Mouse (Mus musculus) MEL (cell line): ENCODE data around the gene Nop10. TPM values are rescaled to one million over a fixed set of nuclear protein-coding genes. Genes with fewer than 3 reads are reported as not detected.

ENCODE experiments used
- DNase-seq: peaks from one replicate; pipeline ENCODE4 v3.0.0; 2011; ENCODE audit warnings: low read depth, low spot score
- H3K27ac ChIP-seq: 2 replicates; pipeline ENCODE4 v1.5.1; 2012; ENCODE audit warnings: low read depth, mild to moderate bottlenecking, control low read depth, low read length, moderate library complexity; ENCODE audit not compliant: control insufficient read depth
- H3K27me3 ChIP-seq, 2 experiments: fragments of 150-350 bp in 1 of 2; sonication (generic) in 1 of 2; 2 replicates each; pipeline ENCODE4 v1.6.1; 2012; ENCODE audit warnings: low read length in 2 of 2, mild to moderate bottlenecking in 2 of 2, improper control_type of control experiment in 1 of 2, moderate library complexity in 1 of 2; ENCODE audit not compliant: insufficient read depth in 2 of 2, control insufficient read depth in 1 of 2
- H3K36me3 ChIP-seq, 2 experiments: 2 replicates each; pipeline ENCODE4 v1.6.1; 2012 to 2014; ENCODE audit warnings: low read length in 2 of 2, improper control_type of control experiment in 1 of 2, inconsistent platforms in 1 of 2, mild to moderate bottlenecking in 1 of 2; ENCODE audit not compliant: insufficient read depth in 2 of 2, control insufficient read depth in 1 of 2
- H3K4me1 ChIP-seq, 2 experiments: fragments of 150-350 bp in 1 of 2; sonication (generic) in 1 of 2; 2 replicates each; pipeline ENCODE4 v1.6.1; 2012; ENCODE audit warnings: low read length in 2 of 2, improper control_type of control experiment in 1 of 2, mild to moderate bottlenecking in 1 of 2; ENCODE audit not compliant: insufficient read depth in 2 of 2, control insufficient read depth in 1 of 2
- H3K4me3 ChIP-seq, 2 experiments: fragments of 150-350 bp in 1 of 2; sonication (generic) in 1 of 2; 2 replicates each; pipeline ENCODE4 v1.5.1; 2012; ENCODE audit warnings: low read depth in 2 of 2, low read length in 2 of 2, mild to moderate bottlenecking in 2 of 2, moderate library complexity in 2 of 2, control low read depth in 1 of 2, improper control_type of control experiment in 1 of 2; ENCODE audit not compliant: control insufficient read depth in 1 of 2, insufficient read depth in 1 of 2
- H3K79me2 ChIP-seq: 2 replicates; pipeline ENCODE4 v1.6.1; 2012; ENCODE audit warnings: mild to moderate bottlenecking, low read length, moderate library complexity; ENCODE audit not compliant: control insufficient read depth, poor library complexity, insufficient read depth
- H3K9ac ChIP-seq: 2 replicates; pipeline ENCODE4 v1.6.1; 2012; ENCODE audit warnings: low read depth, mild to moderate bottlenecking, control low read depth, low read length, moderate library complexity; ENCODE audit not compliant: control insufficient read depth, poor library complexity, severe bottlenecking
- H3K9me3 ChIP-seq: fragments of 150-350 bp; sonication (generic); replicated peaks from 2 replicates; pipeline ENCODE4 v1.6.1; 2012; ENCODE audit warnings: mild to moderate bottlenecking, low read length, improper control_type of control experiment, moderate library complexity; ENCODE audit not compliant: insufficient read depth
- BHLHE40 ChIP-seq: IDR thresholded peaks from 2 replicates; pipeline ENCODE4 v1.6.1; 2012; ENCODE audit warnings: low read depth, mild to moderate bottlenecking, inconsistent platforms, low read length, improper control_type of control experiment, borderline replicate concordance
- CHD1 ChIP-seq: IDR thresholded peaks from 2 replicates; pipeline ENCODE4 v1.6.1; 2012; ENCODE audit warnings: low read depth, mild to moderate bottlenecking, inconsistent platforms, low read length, improper control_type of control experiment
- ELF1 ChIP-seq: IDR thresholded peaks from 2 replicates; pipeline ENCODE4 v1.6.1; 2014; ENCODE audit warnings: low read depth, mild to moderate bottlenecking, inconsistent platforms, low read length, improper control_type of control experiment, moderate library complexity
- EP300 ChIP-seq, 2 experiments: IDR thresholded peaks; 2 replicates each; pipeline ENCODE4 v1.6.1; 2011; ENCODE audit warnings: improper control_type of control experiment in 2 of 2, low read length in 2 of 2, low read depth in 1 of 2, mild to moderate bottlenecking in 1 of 2
- ETS1 ChIP-seq: IDR thresholded peaks from 2 replicates; pipeline ENCODE4 v1.6.1; 2012; ENCODE audit warnings: low read depth, mild to moderate bottlenecking, inconsistent platforms, low read length, improper control_type of control experiment, moderate library complexity
- HCFC1 ChIP-seq: IDR thresholded peaks from 2 replicates; pipeline ENCODE4 v1.6.1; 2012; ENCODE audit warnings: low read depth, mild to moderate bottlenecking, inconsistent platforms, low read length, improper control_type of control experiment, moderate library complexity
- KAT2A ChIP-seq: conservative IDR thresholded peaks from 2 replicates; pipeline ENCODE4 v1.6.1; 2012; ENCODE audit warnings: low read depth, low read length, improper control_type of control experiment, inconsistent platforms
- MAFK ChIP-seq: IDR thresholded peaks from 2 replicates; pipeline ENCODE4 v1.6.1; 2011; ENCODE audit warnings: low read depth, mild to moderate bottlenecking, low read length, improper control_type of control experiment, borderline replicate concordance
- MXI1 ChIP-seq: IDR thresholded peaks from 2 replicates; pipeline ENCODE4 v1.6.1; 2011; ENCODE audit warnings: mild to moderate bottlenecking, low read depth, low read length, improper control_type of control experiment
- NRF1 ChIP-seq: IDR thresholded peaks from 2 replicates; pipeline ENCODE4 v1.6.1; 2014; ENCODE audit warnings: low read depth, mild to moderate bottlenecking, inconsistent platforms, low read length, improper control_type of control experiment, moderate library complexity; ENCODE audit not compliant: poor library complexity, insufficient read depth, severe bottlenecking
- POLR2AphosphoS2 ChIP-seq: IDR thresholded peaks from 2 replicates; pipeline ENCODE4 v1.6.1; 2011; ENCODE audit warnings: low read length, improper control_type of control experiment
- RAD21 ChIP-seq: IDR thresholded peaks from 2 replicates; pipeline ENCODE4 v1.6.1; 2011; ENCODE audit warnings: mild to moderate bottlenecking, low read depth, low read length, improper control_type of control experiment
- TAL1 ChIP-seq: IDR thresholded peaks from 2 replicates; pipeline ENCODE4 v1.6.1; 2012; ENCODE audit warnings: mild to moderate bottlenecking, inconsistent platforms, low read length, moderate library complexity, mixed read lengths
- USF1 ChIP-seq: IDR thresholded peaks from 2 replicates; pipeline ENCODE4 v1.6.1; 2014; ENCODE audit warnings: low read depth, mild to moderate bottlenecking, inconsistent platforms, low read length, improper control_type of control experiment, moderate library complexity
- USF2 ChIP-seq, 2 experiments: IDR thresholded peaks; 2 replicates each; pipeline ENCODE4 v1.6.1; 2011 to 2012; ENCODE audit warnings: improper control_type of control experiment in 2 of 2, low read length in 2 of 2, borderline replicate concordance in 1 of 2, inconsistent platforms in 1 of 2, low read depth in 1 of 2, mild to moderate bottlenecking in 1 of 2; ENCODE audit not compliant: insufficient read depth in 1 of 2
- ZC3H11A ChIP-seq: IDR thresholded peaks from 2 replicates; pipeline ENCODE4 v1.6.1; 2012; ENCODE audit warnings: low read depth, mild to moderate bottlenecking, inconsistent platforms, low read length, improper control_type of control experiment
- ZMIZ1 ChIP-seq: IDR thresholded peaks from 2 replicates; pipeline ENCODE4 v1.6.1; 2012; ENCODE audit warnings: low read depth, mild to moderate bottlenecking, inconsistent platforms, low read length, improper control_type of control experiment, moderate library complexity
- ZNF384 ChIP-seq: IDR thresholded peaks from 2 replicates; pipeline ENCODE4 v1.6.1; 2012; ENCODE audit warnings: low read depth, mild to moderate bottlenecking, inconsistent platforms, low read length, improper control_type of control experiment
- polyA plus RNA-seq, 2 experiments: library from polyadenylated mRNA; stranded (reverse) in 1 of 2; unstranded in 1 of 2; fragments of >175 nt in 1 of 2; fragments of >200 nt in 1 of 2; gene quantifications; 2 replicates each; pipeline versions ENCODE4 v1.2.1 to v1.2.4; 2012; ENCODE audit warnings: low replicate concordance in 2 of 2, low read depth in 1 of 2; ENCODE audit not compliant: insufficient read length in 2 of 2, insufficient read depth in 1 of 2, missing spikeins in 1 of 2
- total RNA-seq: library from RNA; depleted of rRNA; stranded (reverse); fragments of 300-350 nt; gene quantifications from 2 replicates; pipeline ENCODE4 v1.2.3, GENCODE M21; 2012

Gene Nop10
- total and polyA plus RNA-seq, 3 experiments, result 253 to 275 TPM; not detected in 1

DNA sequence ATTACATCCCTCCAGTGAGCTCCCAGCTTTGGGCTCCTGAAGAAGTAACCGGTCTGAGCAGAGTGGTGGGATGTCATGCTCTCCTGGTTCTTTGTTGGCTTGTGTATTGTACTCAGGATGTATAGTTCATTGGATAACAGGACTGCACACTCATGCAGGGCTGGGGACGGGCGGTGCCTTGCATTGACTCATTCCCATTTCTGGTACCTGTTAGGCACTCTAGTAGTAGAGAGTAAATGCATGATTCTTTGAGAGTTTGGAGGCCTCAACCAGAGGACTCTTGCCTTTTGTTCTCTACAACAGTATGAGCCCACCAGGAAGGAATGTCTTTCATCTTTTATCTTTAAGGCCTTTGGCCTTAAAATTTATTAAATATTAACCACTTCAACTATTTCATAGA lies 15.1 kb downstream of the Nop10 start:
- DNase-seq, result no peak
- Histone ChIP-seq H3K27ac (no peak overlapping the region), H3K4me3 (no peak overlapping the region), H3K4me1 (peaks cover 3 to 5% of the 10 kb centered on the region in 2 experiments; a peak in 3 of 4 replicates), H3K9ac (no peak overlapping the region), H3K36me3 (peaks cover 0 to 4% of the 10 kb centered on the region in 2 experiments; a peak in 2 of 4 replicates), H3K9me3 (no peaks in the 10 kb centered on the region), H3K27me3 (no peaks in the 10 kb centered on the region), H3K79me2 (peaks cover 5% of the 10 kb centered on the region; the same call in 1 of the 2 replicates)
- TF ChIP-seq KAT2A, result no peak
- TF ChIP-seq CHD1, result no peak
- no peak for TF ChIP-seq ETS1
- TF ChIP-seq TAL1, result no peak
- no peak for TF ChIP-seq HCFC1
- TF ChIP-seq NRF1, result no peak
- no peak for TF ChIP-seq EP300 (IDR thresholded peaks at IDR 0.05; ENCODE audit: low read depth in 1 of 2, low read length in 2 of 2)
- TF ChIP-seq ZC3H11A, result no peak
- no peak for TF ChIP-seq RAD21
- TF ChIP-seq ZMIZ1, result no peak
- TF ChIP-seq MAFK, result no peak
- TF ChIP-seq MXI1, result no peak
- TF ChIP-seq BHLHE40, result no peak
- TF ChIP-seq USF2 (IDR thresholded peaks at IDR 0.05; ENCODE audit: borderline replicate concordance in 1 of 2, insufficient read depth in 1 of 2, low read depth in 1 of 2, low read length in 2 of 2), result no peak
- no peak for TF ChIP-seq USF1
- no peak for TF ChIP-seq POLR2AphosphoS2

DNA sequence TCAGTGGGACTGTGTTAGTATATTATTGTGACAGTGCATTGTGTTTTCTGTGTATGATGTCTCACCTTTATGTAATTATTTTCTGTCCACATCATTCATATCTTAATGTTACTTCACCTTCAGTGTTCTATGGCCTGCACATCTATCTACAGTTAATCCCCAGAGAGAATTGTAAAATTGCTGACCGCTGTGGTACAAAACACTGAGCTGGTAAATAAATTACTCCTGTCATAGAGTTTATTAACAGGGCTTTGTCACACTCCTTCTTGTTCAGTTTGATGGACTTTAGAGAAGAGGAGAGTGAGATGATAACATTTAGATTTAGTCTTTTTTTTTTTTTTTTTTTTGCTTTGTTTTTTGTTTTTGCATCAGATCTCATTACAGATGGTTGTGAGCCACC lies 21.1 kb downstream of the Nop10 start:
- no peaks in the 10 kb centered on the region for H3K9me3 ChIP-seq
- TF ChIP-seq ELF1 (no peak), ZNF384 (0 out of 2 replicates have a peak, but pooled peaks have one; percentile 62)
- peaks cover 5 to 26% of the 10 kb centered on the region in 2 experiments; a peak in 2 of 4 replicates for H3K4me1 ChIP-seq
- peaks cover 0 to 17% of the 10 kb centered on the region in 2 experiments; a peak in 2 of 4 replicates for H3K36me3 ChIP-seq
- peaks cover 10% of the 10 kb centered on the region for H3K79me2 ChIP-seq
- H3K27me3 ChIP-seq, result no peaks in the 10 kb centered on the region
- no peak for DNase-seq
- no peak overlapping the region for H3K27ac ChIP-seq
- H3K9ac ChIP-seq, result no peak overlapping the region
- no peak overlapping the region for H3K4me3 ChIP-seq
